Mouse (Mus musculus): ENCODE data around the gene Mier3. TPM values are rescaled to one million over a fixed set of nuclear protein-coding genes. Genes with fewer than 3 reads are reported as not detected.
"Not testable (repeated sequence)": the region's sequence is repeated elsewhere in the genome, so short reads cannot be mapped to it uniquely, and the experiment has no call there.

The Mier3 gene
- polyA plus RNA-seq, 1 experiment from 2014 or later, result 18.0 TPM

GRCm38 (mm10) chr13:111659430-111659829, 21.3 kb upstream of the Mier3 start:
- Histone ChIP-seq H3K27me3 (replicated peaks) (no peaks in the 10 kb centered on the region), H3K9me3 (no peaks in the 10 kb centered on the region), H3K27ac (no peak overlapping the region), H3K36me3 (no peaks in the 10 kb centered on the region), H3K4me3 (replicated peaks) (no peak overlapping the region), H3K9ac (no peak overlapping the region), H3K4me2 (no peak overlapping the region), H3K4me1 (no peaks in the 10 kb centered on the region)
- 56% methylated on average over 8 of the region's 8 CpGs for WGBS
- no peak for ATAC-seq (ENCODE audit: insufficient read depth, low FRiP score, low read depth)

DNA sequence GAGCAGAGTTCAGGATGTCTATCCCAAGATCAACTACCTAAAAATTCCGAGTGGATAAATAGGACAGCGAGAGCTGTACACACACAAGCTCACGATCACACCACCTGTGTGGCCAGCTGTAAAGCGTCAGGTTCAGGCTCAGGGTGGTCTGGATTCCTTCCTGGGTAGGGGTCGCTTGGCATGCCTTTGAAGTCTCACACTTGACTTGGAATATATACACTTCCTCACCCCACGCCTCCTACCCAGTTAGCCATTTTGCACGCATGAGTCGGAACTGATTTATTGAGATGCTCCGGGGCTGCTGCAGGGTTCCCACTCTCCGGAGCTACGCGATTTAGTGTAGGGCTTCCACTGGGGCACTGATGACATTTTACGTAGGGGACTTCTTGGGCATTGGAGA, 20.7 kb upstream of the Mier3 start:
- ATAC-seq (ENCODE audit: insufficient read depth, low FRiP score, low read depth), result no peak
- Histone ChIP-seq H3K36me3 (no peaks in the 10 kb centered on the region), H3K27ac (no peak overlapping the region), H3K4me2 (no peak overlapping the region), H3K9me3 (no peaks in the 10 kb centered on the region), H3K4me1 (no peaks in the 10 kb centered on the region), H3K9ac (no peak overlapping the region), H3K4me3 (replicated peaks) (no peak overlapping the region), H3K27me3 (replicated peaks) (no peaks in the 10 kb centered on the region)
- WGBS, result 38% methylated on average over 13 of the region's 13 CpGs

- ATAC-seq (ENCODE audit: insufficient read depth, low FRiP score, low read depth), result no peak
- Histone ChIP-seq H3K4me1 (no peaks in the 10 kb centered on the region), H3K36me3 (no peaks in the 10 kb centered on the region), H3K9me3 (no peaks in the 10 kb centered on the region), H3K9ac (no peak overlapping the region), H3K4me3 (replicated peaks) (no peak overlapping the region), H3K27ac (no peak overlapping the region), H3K4me2 (no peak overlapping the region), H3K27me3 (replicated peaks) (no peaks in the 10 kb centered on the region)
- WGBS, result 35% methylated on average over 3 of the region's 3 CpGs
These were observed 20.2 kb upstream of the Mier3 start for GRCm38 (mm10) chr13:111660556-111660955.

GRCm38 (mm10) chr13:111668016-111668415, 12.8 kb upstream of the Mier3 start:
- Histone ChIP-seq H3K4me2 (no peak overlapping the region), H3K4me3 (replicated peaks) (no peak overlapping the region), H3K9ac (no peak overlapping the region), H3K9me3 (no peaks in the 10 kb centered on the region), H3K27ac (no peak overlapping the region), H3K36me3 (no peaks in the 10 kb centered on the region), H3K4me1 (no peaks in the 10 kb centered on the region), H3K27me3 (replicated peaks) (no peaks in the 10 kb centered on the region)
- no peak for ATAC-seq (ENCODE audit: insufficient read depth, low FRiP score, low read depth)
- WGBS, result 88% methylated on average over 7 of the region's 7 CpGs

DNA sequence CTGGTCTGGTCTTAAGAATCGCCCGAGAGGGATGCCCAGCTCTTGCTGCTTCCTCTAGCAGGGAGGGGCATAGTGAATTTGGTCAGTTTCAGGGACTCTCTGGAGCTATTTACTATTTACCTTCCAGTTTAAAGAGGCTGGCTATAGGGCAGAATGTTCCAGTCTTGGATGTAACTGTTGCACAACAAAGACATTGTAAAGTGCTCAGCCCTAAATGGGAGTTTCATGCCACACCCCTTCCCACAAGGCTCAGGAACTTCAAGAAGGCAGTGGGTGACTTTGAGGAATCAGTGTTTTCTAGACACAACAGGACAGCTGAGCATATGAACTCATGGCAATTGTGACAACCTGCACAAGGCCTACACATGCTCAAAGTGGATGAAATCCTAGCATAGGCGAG, 3.9 kb upstream of the Mier3 start:
- H3K4me3 ChIP-seq (replicated peaks), result no peak overlapping the region
- H3K9ac ChIP-seq, result no peak overlapping the region
- H3K9me3 ChIP-seq, result no peaks in the 10 kb centered on the region
- ATAC-seq (ENCODE audit: insufficient read depth, low FRiP score, low read depth), result no peak
- no peak overlapping the region for H3K4me2 ChIP-seq
- no peak overlapping the region for H3K27ac ChIP-seq
- H3K4me1 ChIP-seq, result no peaks in the 10 kb centered on the region
- WGBS, result 86% methylated on average over 3 of the region's 3 CpGs
- H3K36me3 ChIP-seq, result no peaks in the 10 kb centered on the region
- H3K27me3 ChIP-seq (replicated peaks), result no peaks in the 10 kb centered on the region

GRCm38 (mm10) chr13:111684056-111684625, 3.4 kb downstream of the Mier3 start:
- Histone ChIP-seq H3K27ac (no peak overlapping the region), H3K9me3 (no peaks in the 10 kb centered on the region), H3K4me1 (no peaks in the 10 kb centered on the region), H3K27me3 (replicated peaks) (no peaks in the 10 kb centered on the region), H3K9ac (no peak overlapping the region), H3K36me3 (no peaks in the 10 kb centered on the region), H3K4me2 (no peak overlapping the region), H3K4me3 (replicated peaks) (no peak overlapping the region)
- WGBS, result 35% methylated on average over 5 of the region's 5 CpGs
- ATAC-seq (ENCODE audit: insufficient read depth, low FRiP score, low read depth), result no peak

- H3K27me3 ChIP-seq (replicated peaks), result no peaks in the 10 kb centered on the region
- peak overlapping the region; percentile 98 for H3K27ac ChIP-seq
- H3K36me3 ChIP-seq, result no peaks in the 10 kb centered on the region
- H3K4me3 ChIP-seq (replicated peaks), result peak overlapping the region; percentile 91
- H3K4me1 ChIP-seq, result no peaks in the 10 kb centered on the region
- peak; percentile 96 for ATAC-seq (ENCODE audit: insufficient read depth, low FRiP score, low read depth)
- no peaks in the 10 kb centered on the region for H3K9me3 ChIP-seq
- H3K4me2 ChIP-seq, result peak overlapping the region; percentile 85
- WGBS, result under 1% methylated on average over 84 of the region's 86 CpGs
- peak overlapping the region; percentile 99 for H3K9ac ChIP-seq
These were observed 5.1 kb downstream of the Mier3 start for GRCm38 (mm10) chr13:111685751-111686462.

DNA sequence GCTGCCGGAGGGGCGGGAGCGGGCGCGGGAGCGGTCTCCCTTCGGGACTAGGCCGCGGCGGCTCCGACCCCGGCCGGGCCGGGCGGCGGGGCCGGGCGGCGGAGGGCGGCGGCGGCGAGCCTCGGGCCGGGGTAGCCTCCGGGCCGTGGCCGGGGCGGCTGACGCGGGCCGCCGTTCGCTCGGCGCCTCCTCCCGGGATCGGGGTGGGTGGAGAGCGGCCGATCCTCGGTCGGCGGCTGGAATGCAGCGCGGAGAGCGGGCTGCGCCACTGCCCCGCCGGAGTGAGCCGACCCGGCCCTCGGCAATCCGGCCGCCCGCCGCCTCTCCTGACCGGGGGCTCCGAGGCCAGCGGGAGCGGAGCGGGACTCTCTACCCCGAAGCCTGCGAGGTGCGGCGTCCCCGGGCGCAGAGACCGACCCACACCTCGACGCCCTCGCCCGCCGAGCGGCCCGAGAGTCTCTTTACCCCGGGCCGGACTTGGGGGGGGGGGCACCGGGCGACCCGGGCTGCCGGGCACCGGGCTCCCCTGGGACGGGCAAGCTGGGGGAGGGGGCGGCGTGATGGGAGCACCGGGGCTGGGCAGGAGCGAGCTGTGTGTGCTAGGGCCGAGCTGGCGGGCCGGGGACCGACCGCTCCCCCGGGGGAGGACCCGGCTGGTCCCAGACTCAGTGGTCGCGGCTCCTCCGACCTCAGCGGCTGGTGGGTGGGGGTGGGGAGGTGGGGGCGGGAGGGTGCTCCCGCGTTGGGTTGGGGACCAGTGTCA, 5.9 kb downstream of the Mier3 start:
- WGBS, result under 1% methylated on average over 57 of the region's 101 CpGs
- peak overlapping the region; percentile 85 for H3K4me2 ChIP-seq
- H3K4me1 ChIP-seq, result no peaks in the 10 kb centered on the region
- H3K36me3 ChIP-seq, result peaks cover 3% of the 10 kb centered on the region; the same call in 1 of the 2 replicates
- no peaks in the 10 kb centered on the region for H3K9me3 ChIP-seq
- peak overlapping the region; percentile 98 for H3K27ac ChIP-seq
- H3K27me3 ChIP-seq (replicated peaks), result no peaks in the 10 kb centered on the region
- peak overlapping the region; percentile 91 for H3K4me3 ChIP-seq (replicated peaks)
- peak overlapping the region; percentile 99 for H3K9ac ChIP-seq
- peak; percentile 63; the same call in 1 of the 2 replicates for ATAC-seq (ENCODE audit: insufficient read depth, low FRiP score, low read depth)

DNA sequence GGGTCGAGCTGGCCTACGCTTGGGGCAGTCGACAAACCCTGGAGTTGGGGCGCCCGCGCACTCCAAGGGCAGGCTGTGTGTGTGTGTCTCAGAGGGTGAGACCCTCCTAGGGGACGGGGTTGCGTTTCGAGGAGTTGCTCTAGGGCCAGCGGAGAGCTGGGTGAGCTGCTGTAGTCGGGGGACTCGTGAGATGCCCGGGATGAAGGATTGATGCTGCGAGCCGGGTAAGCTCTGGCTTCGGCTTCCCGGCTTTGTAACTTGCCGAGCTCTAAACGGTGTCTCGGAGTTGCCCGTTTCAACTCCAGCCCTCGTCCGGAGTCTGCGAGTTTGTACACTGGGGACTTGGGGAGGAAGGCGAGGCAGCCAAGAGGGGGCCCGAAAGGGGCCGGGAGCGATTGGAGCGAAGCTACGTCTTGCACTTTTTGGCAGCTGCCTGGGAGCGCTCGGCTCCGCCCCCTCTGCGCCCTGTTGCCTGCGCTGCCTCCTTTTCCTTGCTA, 6.6 kb downstream of the Mier3 start:
- H3K4me3 ChIP-seq (replicated peaks), result peak overlapping the region; percentile 91
- H3K9me3 ChIP-seq, result no peaks in the 10 kb centered on the region
- H3K27me3 ChIP-seq (replicated peaks), result no peaks in the 10 kb centered on the region
- peak overlapping the region; percentile 85 for H3K4me2 ChIP-seq
- H3K27ac ChIP-seq, result peak overlapping the region; percentile 98
- H3K36me3 ChIP-seq, result peaks cover 9% of the 10 kb centered on the region
- no peaks in the 10 kb centered on the region for H3K4me1 ChIP-seq
- peak overlapping the region; percentile 99 for H3K9ac ChIP-seq
- ATAC-seq (ENCODE audit: insufficient read depth, low FRiP score, low read depth), result peak; percentile 63
- WGBS, result under 1% methylated on average over 35 of the region's 35 CpGs

GRCm38 (mm10) chr13:111703396-111703795, 22.6 kb downstream of the Mier3 start:
- no peak overlapping the region for H3K27ac ChIP-seq
- H3K4me1 ChIP-seq, result no peaks in the 10 kb centered on the region
- WGBS, result 96% methylated on average over 10 of the region's 10 CpGs
- no peak overlapping the region for H3K9ac ChIP-seq
- no peaks in the 10 kb centered on the region for H3K27me3 ChIP-seq (replicated peaks)
- H3K36me3 ChIP-seq, result peaks cover 35% of the 10 kb centered on the region
- no peaks in the 10 kb centered on the region for H3K9me3 ChIP-seq
- H3K4me2 ChIP-seq, result no peak overlapping the region
- H3K4me3 ChIP-seq (replicated peaks), result no peak overlapping the region
- no peak for ATAC-seq (ENCODE audit: insufficient read depth, low FRiP score, low read depth)

- H3K27ac ChIP-seq; ATAC-seq (ENCODE audit: insufficient read depth, low FRiP score, low read depth); H3K9ac ChIP-seq: not testable (repeated sequence)
These were observed 23.2 kb downstream of the Mier3 start for GRCm38 (mm10) chr13:111703952-111704351.

DNA sequence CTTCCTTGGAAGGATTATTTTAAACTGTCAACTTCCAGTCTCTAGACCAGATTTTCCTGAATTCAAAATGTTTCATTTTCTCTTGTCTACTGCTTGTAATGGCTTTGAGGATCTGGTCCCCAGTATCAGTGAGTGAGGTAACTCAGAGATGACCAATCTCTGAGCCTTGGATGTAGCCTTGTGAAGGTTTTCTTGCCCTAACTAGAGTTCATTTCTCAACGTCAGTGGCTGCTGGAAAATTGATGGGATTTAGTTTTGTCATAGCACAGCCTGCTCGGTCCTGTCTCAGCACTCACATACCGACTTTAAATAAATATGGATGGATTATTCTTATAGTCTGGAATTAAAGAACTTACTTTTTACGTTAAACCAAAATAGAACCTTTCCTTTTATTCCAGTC, 29.8 kb downstream of the Mier3 start:
- Histone ChIP-seq H3K27me3 (replicated peaks) (no peaks in the 10 kb centered on the region), H3K4me3 (replicated peaks) (no peak overlapping the region), H3K9ac (no peak overlapping the region), H3K27ac (no peak overlapping the region), H3K4me1 (no peaks in the 10 kb centered on the region), H3K36me3 (peaks cover 75% of the 10 kb centered on the region), H3K4me2 (no peak overlapping the region), H3K9me3 (no peaks in the 10 kb centered on the region)
- WGBS, result 80% methylated on average over 4 of the region's 4 CpGs
- ATAC-seq (ENCODE audit: insufficient read depth, low FRiP score, low read depth), result no peak

More at GRCm38 (mm10) chr13:111703952-111704351, 23.2 kb downstream of the Mier3 start:
- H3K36me3 ChIP-seq, result peaks cover 39% of the 10 kb centered on the region
- not testable (repeated sequence) for H3K4me3 ChIP-seq (replicated peaks); H3K4me2 ChIP-seq; H3K27me3 ChIP-seq (replicated peaks); H3K4me1 ChIP-seq; H3K9me3 ChIP-seq
- WGBS, result 90% methylated on average over 4 of the region's 4 CpGs
